Mouse (Mus musculus) heart, adult 2 months (tissue): ENCODE data around the gene Kcnk3.

ENCODE experiments used
- CTCF ChIP-seq: fragments of 200-600 bp; IDR thresholded peaks from 2 replicates; pipeline ENCODE4 v1.8.1; 2022; ENCODE audit warnings: antibody characterized with exemption, mild to moderate bottlenecking, moderate library complexity
- EP300 ChIP-seq: fragments of 200-500 bp; IDR thresholded peaks from 2 replicates; pipeline ENCODE4 v1.6.1; 2011; ENCODE audit warnings: low read depth, low read length, control low read depth; ENCODE audit not compliant: insufficient read depth
- POLR2A ChIP-seq: fragments of 200-500 bp; IDR thresholded peaks from 2 replicates; pipeline ENCODE4 v1.6.1; 2011; ENCODE audit warnings: mild to moderate bottlenecking, low read depth, low read length, control low read depth; ENCODE audit not compliant: insufficient read depth

GRCm38 (mm10) chr5:30603255-30603654 lies 15.3 kb downstream of the Kcnk3 start:
- TF ChIP-seq CTCF (no peak), EP300 (no peak), POLR2A (no peak)
